Comparison of ENCODE assay signal across 8 mouse cellular contexts in the genomic region with DNA sequence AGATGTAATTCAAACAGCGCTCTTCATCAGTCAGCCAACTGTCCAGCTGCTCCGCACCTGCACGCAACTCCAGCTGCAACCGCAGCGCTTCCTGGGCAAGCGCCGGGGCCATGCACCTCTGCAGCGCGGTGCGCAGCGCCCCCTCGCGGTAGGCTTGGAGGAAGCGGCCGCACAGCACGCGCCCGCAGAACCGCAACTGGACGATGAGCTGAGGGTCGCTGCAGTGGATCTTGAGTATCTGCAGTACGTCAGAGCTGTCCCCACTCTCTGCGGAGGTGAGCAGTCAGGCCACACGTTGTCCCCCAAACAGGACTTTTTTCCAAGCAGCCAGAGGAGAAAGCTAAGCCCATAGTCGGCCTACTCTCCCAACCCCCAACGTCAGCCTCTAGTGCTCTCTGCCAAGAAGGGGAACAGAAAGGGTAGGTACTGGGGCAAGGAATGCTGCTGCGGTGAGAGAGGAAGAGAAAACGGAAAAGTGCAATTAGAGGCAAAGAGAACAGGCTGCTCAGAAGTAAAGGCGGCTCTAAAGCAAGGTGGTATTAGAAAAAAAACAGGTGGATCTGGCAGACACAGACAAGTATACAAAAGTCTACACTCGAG. TPM values are rescaled to one million over a fixed set of nuclear protein-coding genes. Genes with fewer than 3 reads are reported as not detected.
DNase-seq lines count a peak whose midpoint lies in the region; ATAC-seq and TF ChIP-seq lines count a peak whose summit lies in the region.

No protein-coding gene starts in this region.

- peaks cover 7% of the 10 kb centered on the region for H3K36me3 ChIP-seq in C2C12 (ENCODE audit: control insufficient read depth, insufficient read depth)
- no peaks in the 10 kb centered on the region for H3K36me3 ChIP-seq in embryonic facial prominence, embryonic 13.5 days
- no peaks in the 10 kb centered on the region for H3K36me3 ChIP-seq in heart, embryonic 12.5 days
- H3K36me3 ChIP-seq in kidney, embryonic 15.5 days = no peaks in the 10 kb centered on the region
- no peaks in the 10 kb centered on the region for H3K36me3 ChIP-seq in neural tube, embryonic 13.5 days
- H3K36me3 ChIP-seq in testis, adult 2 months (ENCODE audit: control insufficient read depth, insufficient read depth, low read length) = no peaks in the 10 kb centered on the region

- H3K27ac ChIP-seq in embryonic facial prominence, embryonic 13.5 days = no peak overlapping the region
- no peak overlapping the region for H3K27ac ChIP-seq in heart, embryonic 12.5 days (ENCODE audit: poor library complexity, severe bottlenecking)
- no peak overlapping the region for H3K27ac ChIP-seq in kidney, embryonic 15.5 days
- H3K27ac ChIP-seq in neural tube, embryonic 13.5 days (replicated peaks) = no peak overlapping the region
- no peak overlapping the region for H3K27ac ChIP-seq in testis, adult 2 months (ENCODE audit: control insufficient read depth, insufficient read depth, low read depth, low read length)

- no peak overlapping the region for H3ac ChIP-seq in C2C12 (ENCODE audit: control insufficient read depth, insufficient read length, low read depth)

- 0 out of 2 replicates have a peak, but pooled peaks have one; percentile 19 for TF ChIP-seq POLR2A in testis, adult 2 months (IDR thresholded peaks at IDR 0.05; ENCODE audit: control insufficient read depth, low read depth, low read length)

- no peaks in the 10 kb centered on the region for H3K27me3 ChIP-seq in C2C12 (ENCODE audit: control insufficient read depth, insufficient read depth, insufficient read length)
- peaks cover 80% of the 10 kb centered on the region for H3K27me3 ChIP-seq in embryonic facial prominence, embryonic 13.5 days
- peaks cover 72% of the 10 kb centered on the region for H3K27me3 ChIP-seq in heart, embryonic 12.5 days (replicated peaks)
- peaks cover 87% of the 10 kb centered on the region for H3K27me3 ChIP-seq in kidney, embryonic 15.5 days
- peaks cover 92% of the 10 kb centered on the region for H3K27me3 ChIP-seq in neural tube, embryonic 13.5 days
- H3K27me3 ChIP-seq in testis, adult 2 months (ENCODE audit: control insufficient read depth, insufficient read depth, low read length) = no peaks in the 10 kb centered on the region

- 3% methylated on average over 30 of the region's 30 CpGs for WGBS in embryonic facial prominence, embryonic 13.5 days
- WGBS in heart, embryonic 12.5 days = 4% methylated on average over 30 of the region's 30 CpGs
- 3% methylated on average over 30 of the region's 30 CpGs for WGBS in kidney, embryonic 15.5 days
- 3% methylated on average over 30 of the region's 30 CpGs for WGBS in neural tube, embryonic 13.5 days

- H3K4me1 ChIP-seq in embryonic facial prominence, embryonic 13.5 days = peaks cover 30% of the 10 kb centered on the region
- peaks cover 30% of the 10 kb centered on the region for H3K4me1 ChIP-seq in heart, embryonic 12.5 days (replicated peaks)
- peaks cover 36% of the 10 kb centered on the region for H3K4me1 ChIP-seq in kidney, embryonic 15.5 days
- H3K4me1 ChIP-seq in neural tube, embryonic 13.5 days (replicated peaks) = peaks cover 29% of the 10 kb centered on the region
- H3K4me1 ChIP-seq in testis, adult 2 months (ENCODE audit: control insufficient read depth, insufficient read depth, low read length) = peaks cover 17% of the 10 kb centered on the region

- TF ChIP-seq CTCF in C2C12 (IDR thresholded peaks at IDR 0.05; ENCODE audit: control insufficient read depth, insufficient read depth, insufficient read length) = peak; percentile 89
- peak; percentile 98 for TF ChIP-seq CTCF in testis, adult 2 months (IDR thresholded peaks at IDR 0.05; ENCODE audit: control insufficient read depth, insufficient read depth, insufficient replicate concordance, low read depth, low read length)

- H3K9ac ChIP-seq in embryonic facial prominence, embryonic 13.5 days = peak overlapping the region; percentile 27
- H3K9ac ChIP-seq in heart, embryonic 12.5 days = peak overlapping the region; percentile 19; the same call in 1 of the 2 replicates
- H3K9ac ChIP-seq in kidney, embryonic 15.5 days = peak overlapping the region; percentile 41
- H3K9ac ChIP-seq in neural tube, embryonic 13.5 days = peak overlapping the region; percentile 59

- ATAC-seq in embryonic facial prominence, embryonic 13.5 days (ENCODE audit: insufficient number of reproducible peaks, insufficient read depth, low FRiP score, low TSS enrichment, low read depth) = 0 out of 2 replicates have a peak, but pooled peaks have one; percentile 11
- ATAC-seq in heart, embryonic 12.5 days (ENCODE audit: insufficient number of reproducible peaks, low FRiP score) = no peak
- peak; percentile 33; the same call in 1 of the 2 replicates for ATAC-seq in kidney, embryonic 15.5 days (replicated peaks; ENCODE audit: low FRiP score)
- peak; percentile 55 for ATAC-seq in neural tube, embryonic 13.5 days (ENCODE audit: low read depth)

- H3K9me3 ChIP-seq in embryonic facial prominence, embryonic 13.5 days = no peaks in the 10 kb centered on the region
- 0 out of 2 replicates have a peak, but pooled peaks cover 4% of the 10 kb centered on the region for H3K9me3 ChIP-seq in heart, embryonic 12.5 days (replicated peaks)
- no peaks in the 10 kb centered on the region for H3K9me3 ChIP-seq in kidney, embryonic 15.5 days (replicated peaks)
- H3K9me3 ChIP-seq in neural tube, embryonic 13.5 days = no peaks in the 10 kb centered on the region

- peaks cover 3% of the 10 kb centered on the region for H3K79me3 ChIP-seq in C2C12 (ENCODE audit: low read depth)

- H3K4me2 ChIP-seq in embryonic facial prominence, embryonic 13.5 days = peak overlapping the region; percentile 68
- H3K4me2 ChIP-seq in heart, embryonic 12.5 days = peak overlapping the region; percentile 86
- H3K4me2 ChIP-seq in kidney, embryonic 15.5 days = peak overlapping the region; percentile 88
- peak overlapping the region; percentile 78 for H3K4me2 ChIP-seq in neural tube, embryonic 13.5 days

- H3K4me3 ChIP-seq in C2C12 (ENCODE audit: insufficient read depth, poor library complexity, severe bottlenecking) = no peak overlapping the region
- H3K4me3 ChIP-seq in embryonic facial prominence, embryonic 13.5 days = peak overlapping the region; percentile 38
- peak overlapping the region; percentile 45 for H3K4me3 ChIP-seq in heart, embryonic 12.5 days
- H3K4me3 ChIP-seq in kidney, embryonic 15.5 days (replicated peaks) = peak overlapping the region; percentile 48
- peak overlapping the region; percentile 38 for H3K4me3 ChIP-seq in neural tube, embryonic 13.5 days
- H3K4me3 ChIP-seq in testis, adult 2 months (ENCODE audit: control insufficient read depth, low read depth, low read length) = peak overlapping the region; percentile 30

- peaks cover 16% of the 10 kb centered on the region for H3K79me2 ChIP-seq in C2C12 (ENCODE audit: control insufficient read depth, insufficient read depth)

- DNase-seq in adrenal gland, postnatal 36 days = peak; percentile 84 to 91
- DNase-seq in lung, adult 18-20 months = peak; percentile 63 to 69

RNA-seq across cellular contexts. Expression of a gene that starts 4.6 kb away (rescaled TPM):
- polyA plus RNA-seq in C2C12 (2012; fragmentation: generic; extraction: Trizol) = 27.3 TPM
- 10 to 100 TPM; 15.3 to 17.9 TPM for total RNA-seq in adrenal gland, postnatal 36 days (2021)
- polyA plus RNA-seq in embryonic facial prominence, embryonic 13.5 days (2015; fragmentation: Nextera tagmentation; extraction: Ambion mirVana) = 22.8 and 24.7 TPM in 2 replicates
- polyA plus RNA-seq in heart, embryonic 12.5 days (2016; fragmentation: Nextera tagmentation; extraction: Ambion mirVana) = 16.0 and 16.6 TPM in 2 replicates
- 20.0 and 24.2 TPM in 2 replicates for polyA plus RNA-seq in kidney, embryonic 15.5 days (2015; fragmentation: Nextera tagmentation; extraction: Ambion mirVana)
- polyA plus RNA-seq in neural tube, embryonic 13.5 days (2015; fragmentation: Nextera tagmentation; extraction: Ambion mirVana) = 21.4 and 25.0 TPM in 2 replicates
- 2.4 TPM in 2 replicates for polyA plus RNA-seq in testis, adult 2 months (2012; rRNA removed)

RNA-seq across cellular contexts. Expression of a gene that starts 4.6 kb away (rescaled TPM):
- polyA plus RNA-seq in C2C12 (2012; fragmentation: generic; extraction: Trizol) = 7.6 TPM
- total RNA-seq in adrenal gland, postnatal 36 days (2021) = 1 to 10 TPM; 3.3 to 3.6 TPM
- polyA plus RNA-seq in embryonic facial prominence, embryonic 13.5 days (2015; fragmentation: Nextera tagmentation; extraction: Ambion mirVana) = 2.1 TPM in 2 replicates
- polyA plus RNA-seq in heart, embryonic 12.5 days (2016; fragmentation: Nextera tagmentation; extraction: Ambion mirVana) = 2.2 and 2.6 TPM in 2 replicates
- 2.3 and 2.7 TPM in 2 replicates for polyA plus RNA-seq in kidney, embryonic 15.5 days (2015; fragmentation: Nextera tagmentation; extraction: Ambion mirVana)
- 1.8 and 2.0 TPM in 2 replicates for polyA plus RNA-seq in neural tube, embryonic 13.5 days (2015; fragmentation: Nextera tagmentation; extraction: Ambion mirVana)
- polyA plus RNA-seq in testis, adult 2 months (2012; rRNA removed) = 0.51 and 0.55 TPM in 2 replicates

RNA-seq across cellular contexts. Expression of a gene that starts 4.9 kb away (rescaled TPM):
- 7.6 TPM for polyA plus RNA-seq in C2C12 (2012; fragmentation: generic; extraction: Trizol)
- total RNA-seq in adrenal gland, postnatal 36 days (2021) = 1 to 10 TPM; 2.7 to 3.0 TPM
- polyA plus RNA-seq in embryonic facial prominence, embryonic 13.5 days (2015; fragmentation: Nextera tagmentation; extraction: Ambion mirVana) = 25.9 and 29.7 TPM in 2 replicates
- polyA plus RNA-seq in heart, embryonic 12.5 days (2016; fragmentation: Nextera tagmentation; extraction: Ambion mirVana) = 10.2 and 10.8 TPM in 2 replicates
- polyA plus RNA-seq in kidney, embryonic 15.5 days (2015; fragmentation: Nextera tagmentation; extraction: Ambion mirVana) = 9.6 and 13.5 TPM in 2 replicates
- polyA plus RNA-seq in neural tube, embryonic 13.5 days (2015; fragmentation: Nextera tagmentation; extraction: Ambion mirVana) = 7.4 and 8.8 TPM in 2 replicates
- polyA plus RNA-seq in testis, adult 2 months (2012; rRNA removed) = 6.8 and 7.0 TPM in 2 replicates

RNA-seq across cellular contexts. Expression of a gene that starts 9.8 kb away (rescaled TPM):
- 3.4 TPM for polyA plus RNA-seq in C2C12 (2012; fragmentation: generic; extraction: Trizol)
- 1 to 10 TPM; 1.3 to 1.6 TPM for total RNA-seq in adrenal gland, postnatal 36 days (2021)
- polyA plus RNA-seq in embryonic facial prominence, embryonic 13.5 days (2015; fragmentation: Nextera tagmentation; extraction: Ambion mirVana) = 0.13 and 0.22 TPM in 2 replicates
- not detected in 2 replicates for polyA plus RNA-seq in heart, embryonic 12.5 days (2016; fragmentation: Nextera tagmentation; extraction: Ambion mirVana)
- 0.12 and 0.13 TPM in 2 replicates for polyA plus RNA-seq in kidney, embryonic 15.5 days (2015; fragmentation: Nextera tagmentation; extraction: Ambion mirVana)
- polyA plus RNA-seq in neural tube, embryonic 13.5 days (2015; fragmentation: Nextera tagmentation; extraction: Ambion mirVana) = 0.32 and 0.44 TPM in 2 replicates
- 0.09 and 0.20 TPM in 2 replicates for polyA plus RNA-seq in testis, adult 2 months (2012; rRNA removed)

RNA-seq across cellular contexts. Expression of a gene that starts 16.1 kb away (rescaled TPM):
- 9.8 TPM for polyA plus RNA-seq in C2C12 (2012; fragmentation: generic; extraction: Trizol)
- 1 to 10 TPM; 5.5 TPM for total RNA-seq in adrenal gland, postnatal 36 days (2021)
- 1.8 and 2.8 TPM in 2 replicates for polyA plus RNA-seq in embryonic facial prominence, embryonic 13.5 days (2015; fragmentation: Nextera tagmentation; extraction: Ambion mirVana)
- 1.8 and 2.1 TPM in 2 replicates for polyA plus RNA-seq in heart, embryonic 12.5 days (2016; fragmentation: Nextera tagmentation; extraction: Ambion mirVana)
- 0.84 and 1.1 TPM in 2 replicates for polyA plus RNA-seq in kidney, embryonic 15.5 days (2015; fragmentation: Nextera tagmentation; extraction: Ambion mirVana)
- polyA plus RNA-seq in neural tube, embryonic 13.5 days (2015; fragmentation: Nextera tagmentation; extraction: Ambion mirVana) = 5.3 and 6.9 TPM in 2 replicates
- 0.09 and 0.11 TPM in 2 replicates for polyA plus RNA-seq in testis, adult 2 months (2012; rRNA removed)
